Comparison of ENCODE assay signal across 13 mouse cellular contexts in the genomic region with DNA sequence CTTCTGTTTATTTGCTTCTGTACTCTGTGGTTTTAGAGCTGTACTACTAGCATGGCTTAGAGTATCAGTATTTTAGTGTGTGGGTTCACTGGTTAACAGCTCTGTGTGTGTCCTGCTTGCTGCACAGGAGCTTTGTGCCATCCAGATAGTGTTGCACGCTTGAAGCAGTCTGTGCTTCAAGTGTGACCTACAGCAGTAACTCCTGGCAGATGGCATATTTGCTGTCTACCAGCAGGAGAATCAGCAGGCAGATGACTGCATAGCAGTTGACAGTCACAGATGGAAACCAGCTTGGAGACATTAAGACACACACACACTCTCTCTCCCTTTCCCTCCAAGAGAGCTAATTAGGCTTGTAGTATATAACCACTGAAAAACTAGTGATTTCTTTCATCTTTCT. TPM values are rescaled to one million over a fixed set of nuclear protein-coding genes. Genes with fewer than 3 reads are reported as not detected.
DNase-seq lines count a peak whose midpoint lies in the region; ATAC-seq and TF ChIP-seq lines count a peak whose summit lies in the region.
"Had no signal": no experiment of that assay in that cellular context is flagged by ENCODE, and none has a peak within 500 bp of the region (broad histone marks: within the 10 kb centered on the region; RNA-seq: fewer than 3 reads in every experiment).

No protein-coding gene starts in this region.

- no peak for DNase-seq in forebrain, embryonic 11.5 days (ENCODE audit: low spot score)
- DNase-seq in right cerebral cortex, adult 2 months (ENCODE audit: low spot score in 2 of 2), result peak; percentile 19 to 21
- DNase-seq in right cerebral cortex, adult 18-20 months, result no peak
- DNase-seq in layer of hippocampus, adult 2 months (ENCODE audit: low spot score in 2 of 2), result peak; percentile 64 to 78
- DNase-seq in spleen, postnatal 36 days (ENCODE audit: low spot score in 2 of 2), result no peak
- DNase-seq in kidney, postnatal 14 days, result no peak

- H3K4me2 ChIP-seq in forebrain, embryonic 12.5 days, result no peak overlapping the region
- H3K4me2 ChIP-seq in forebrain, embryonic 11.5 days (ENCODE audit: low read depth, low read length, severe bottlenecking), result no peak overlapping the region
- H3K4me2 ChIP-seq: embryonic facial prominence, embryonic 13.5 days; heart, embryonic 13.5 days; liver, embryonic 15.5 days; midbrain, embryonic 12.5 days; neural tube, embryonic 12.5 days had no signal

- H3K27me3 ChIP-seq in forebrain, embryonic 12.5 days, result no peaks in the 10 kb centered on the region
- H3K27me3 ChIP-seq in forebrain, embryonic 11.5 days (ENCODE audit: control insufficient read depth, insufficient read depth, low read length), result no peaks in the 10 kb centered on the region
- H3K27me3 ChIP-seq: embryonic facial prominence, embryonic 13.5 days; heart, embryonic 13.5 days; liver, embryonic 15.5 days; midbrain, embryonic 12.5 days; neural tube, embryonic 12.5 days had no signal

- H3K4me1 ChIP-seq in forebrain, embryonic 12.5 days, result no peaks in the 10 kb centered on the region
- no peaks in the 10 kb centered on the region for H3K4me1 ChIP-seq in forebrain, embryonic 11.5 days (replicated peaks; ENCODE audit: control insufficient read depth, insufficient read depth, low read length)
- H3K4me1 ChIP-seq: embryonic facial prominence, embryonic 13.5 days; liver, embryonic 15.5 days; midbrain, embryonic 12.5 days; neural tube, embryonic 12.5 days had no signal

- WGBS in forebrain, embryonic 12.5 days, result 87% methylated on average over 1 of the region's 1 CpGs
- WGBS in forebrain, embryonic 11.5 days, result 94% methylated on average over 1 of the region's 1 CpGs

- peaks cover 58% of the 10 kb centered on the region for H3K36me3 ChIP-seq in forebrain, embryonic 12.5 days (replicated peaks)
- peaks cover 2% of the 10 kb centered on the region; the same call in 1 of the 2 replicates for H3K36me3 ChIP-seq in forebrain, embryonic 11.5 days (ENCODE audit: control insufficient read depth, insufficient read depth, low read length)

- no peaks in the 10 kb centered on the region for H3K9me3 ChIP-seq in forebrain, embryonic 12.5 days
- H3K9me3 ChIP-seq in forebrain, embryonic 11.5 days (ENCODE audit: control insufficient read depth, low read length), result no peaks in the 10 kb centered on the region
- H3K9me3 ChIP-seq: embryonic facial prominence, embryonic 13.5 days; heart, embryonic 13.5 days; liver, embryonic 15.5 days; midbrain, embryonic 12.5 days; neural tube, embryonic 12.5 days had no signal

- peak; percentile 51; the same call in 1 of the 2 replicates for ATAC-seq in forebrain, embryonic 12.5 days (ENCODE audit: low FRiP score)
- no peak for ATAC-seq in forebrain, embryonic 11.5 days (replicated peaks; ENCODE audit: low FRiP score)
- ATAC-seq in megakaryocyte progenitor cell, adult 5-6 weeks (replicated peaks; ENCODE audit: poor library complexity), result no peak

- peak; percentile 24 for TF ChIP-seq CTCF in layer of hippocampus, adult 2 months (conservative IDR thresholded peaks at IDR 0.05)

- no peak overlapping the region for H3K9ac ChIP-seq in forebrain, embryonic 12.5 days
- no peak overlapping the region for H3K9ac ChIP-seq in forebrain, embryonic 11.5 days (ENCODE audit: low read length)
- H3K9ac ChIP-seq: embryonic facial prominence, embryonic 13.5 days; heart, embryonic 13.5 days; liver, embryonic 15.5 days; midbrain, embryonic 12.5 days; neural tube, embryonic 12.5 days had no signal

- no peak overlapping the region for H3K27ac ChIP-seq in forebrain, embryonic 12.5 days
- no peak overlapping the region for H3K27ac ChIP-seq in forebrain, embryonic 11.5 days (ENCODE audit: low read depth, low read length)
- peak overlapping the region; percentile 39 for H3K27ac ChIP-seq in layer of hippocampus, adult 2 months
- H3K27ac ChIP-seq: embryonic facial prominence, embryonic 13.5 days; heart, embryonic 13.5 days; liver, embryonic 15.5 days; midbrain, embryonic 12.5 days; neural tube, embryonic 12.5 days had no signal

- no peak overlapping the region for H3K4me3 ChIP-seq in forebrain, embryonic 12.5 days (replicated peaks)
- H3K4me3 ChIP-seq in forebrain, embryonic 11.5 days (ENCODE audit: low read depth, low read length), result no peak overlapping the region
- H3K4me3 ChIP-seq in layer of hippocampus, adult 2 months, result no peak overlapping the region
- H3K4me3 ChIP-seq: embryonic facial prominence, embryonic 13.5 days; heart, embryonic 13.5 days; liver, embryonic 15.5 days; midbrain, embryonic 12.5 days; neural tube, embryonic 12.5 days had no signal

RNA-seq across cellular contexts. Expression of a gene that starts 15.6 kb away (rescaled TPM):
- 158 and 160 TPM in 2 replicates for polyA plus RNA-seq in forebrain, embryonic 12.5 days (2016; fragmentation: Nextera tagmentation; extraction: Ambion mirVana)
- 167 and 179 TPM in 2 replicates for polyA plus RNA-seq in forebrain, embryonic 11.5 days (2014; fragmentation: Nextera tagmentation; extraction: Ambion mirVana)
- total RNA-seq in layer of hippocampus, adult 2 months (2021), result 10 to 100 TPM; 24.4 to 27.1 TPM
- 116 and 118 TPM in 2 replicates for total RNA-seq in megakaryocyte progenitor cell, adult 5-6 weeks (2015)
- total RNA-seq in megakaryocyte progenitor cell, adult 5-6 weeks (2017), result 80.2 and 104 TPM in 2 replicates

RNA-seq across cellular contexts. Expression of a gene that starts 18.1 kb away (rescaled TPM):
- polyA plus RNA-seq in forebrain, embryonic 12.5 days (2016; fragmentation: Nextera tagmentation; extraction: Ambion mirVana), result 15.7 and 18.9 TPM in 2 replicates
- 16.5 and 17.5 TPM in 2 replicates for polyA plus RNA-seq in forebrain, embryonic 11.5 days (2014; fragmentation: Nextera tagmentation; extraction: Ambion mirVana)
- total RNA-seq in layer of hippocampus, adult 2 months (2021), result 1 to 10 TPM; 5.2 to 5.3 TPM
- total RNA-seq in megakaryocyte progenitor cell, adult 5-6 weeks (2015), result 16.5 and 17.9 TPM in 2 replicates
- total RNA-seq in megakaryocyte progenitor cell, adult 5-6 weeks (2017), result 10.2 and 19.5 TPM in 2 replicates

Comparison
In these comparisons a context has a peak if more than half of its experiments do, and no peak if none do; other contexts are left out.
1. DNase-seq: peak in right cerebral cortex, adult 2 months (2 of 2) and layer of hippocampus, adult 2 months (2 of 2); none in forebrain, embryonic 11.5 days (single experiment), right cerebral cortex, adult 18-20 months (single experiment), spleen, postnatal 36 days (0 of 2) and kidney, postnatal 14 days (single experiment).